Mouse (Mus musculus): ENCODE data around the gene Ago3.

GRCm38 (mm10) chr4:126332358-126332757 is 97.0 kb downstream of the Ago3 start:
- TF ChIP-seq CTCF (IDR thresholded peaks at IDR 0.05; ENCODE audit: extremely low read depth, insufficient read depth, insufficient read length, insufficient replicate concordance) (no peak), POLR2A (IDR thresholded peaks at IDR 0.05; ENCODE audit: low read depth, low read length) (no peak)
